Mouse (Mus musculus) frontal cortex, postnatal 10 days (tissue): ENCODE measurements at regions not wholly inside any gene's neighbourhood (a gene's known extent, or its start where the extent isn't known, plus 50 kb on each side); places are given as distances from the start of the nearest gene placed in this dataset.

ENCODE experiments used
- DNase-seq, 2 experiments: peaks; one replicate each; pipeline ENCODE4 v3.0.0; 2022; ENCODE audit warnings: low spot score in 2 of 2, mixed read lengths in 1 of 2

DNA sequence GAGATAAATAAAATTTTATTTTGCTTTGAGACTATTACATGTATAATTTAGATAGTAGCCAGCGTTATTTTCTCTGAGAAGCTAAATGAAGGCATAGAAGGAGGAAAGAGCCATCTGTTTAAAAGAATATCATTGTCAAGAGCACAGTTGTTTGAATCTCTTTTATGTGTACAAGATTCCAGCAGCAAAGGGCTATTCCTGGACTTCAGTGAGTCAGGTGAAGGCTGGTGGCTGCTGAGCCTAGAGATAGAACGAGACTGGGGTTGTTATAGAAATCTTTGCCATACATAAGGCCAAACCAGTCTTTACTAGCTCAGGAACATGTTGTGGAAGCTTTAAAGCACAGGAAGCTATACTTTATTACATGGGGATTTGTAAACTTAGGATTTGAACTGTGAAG lies 261.6 kb downstream of the Adcyap1 start:
- DNase-seq, result no peak

DNA sequence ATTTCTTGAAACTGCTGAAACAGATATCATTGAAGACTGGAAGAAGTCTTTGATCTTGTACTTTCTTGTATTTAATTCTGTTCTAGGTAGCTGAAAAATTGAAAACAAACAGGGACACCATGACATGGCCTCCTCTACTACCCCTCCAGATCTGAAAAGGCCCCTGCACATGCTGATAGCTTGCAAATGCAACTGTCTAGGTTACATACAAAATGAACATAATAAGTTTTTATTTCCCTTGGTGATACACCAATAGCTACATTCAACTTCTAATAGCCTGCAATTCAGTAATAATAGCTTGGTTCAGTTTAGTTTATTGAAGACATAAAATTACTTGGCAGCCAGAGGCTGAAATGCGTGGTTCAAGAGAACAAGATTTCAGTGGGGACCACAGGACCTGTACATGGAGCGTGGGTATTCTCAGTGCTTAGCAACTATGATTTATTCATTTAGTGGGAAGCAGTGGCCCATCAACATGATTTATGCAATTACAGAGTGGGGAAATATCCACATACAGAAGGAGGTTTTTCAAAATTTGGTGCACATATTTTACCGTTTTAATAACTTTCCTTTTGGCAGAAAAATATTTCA lies 264.9 kb downstream of the Adcyap1 start:
- no peak for DNase-seq

GRCm38 (mm10) chr17:93482378-93482777 lies 283.6 kb downstream of the Adcyap1 start:
- DNase-seq, result no peak

- DNase-seq, result no peak
Measured at GRCm38 (mm10) chr17:93484540-93484939, 285.7 kb downstream of the Adcyap1 start.

DNA sequence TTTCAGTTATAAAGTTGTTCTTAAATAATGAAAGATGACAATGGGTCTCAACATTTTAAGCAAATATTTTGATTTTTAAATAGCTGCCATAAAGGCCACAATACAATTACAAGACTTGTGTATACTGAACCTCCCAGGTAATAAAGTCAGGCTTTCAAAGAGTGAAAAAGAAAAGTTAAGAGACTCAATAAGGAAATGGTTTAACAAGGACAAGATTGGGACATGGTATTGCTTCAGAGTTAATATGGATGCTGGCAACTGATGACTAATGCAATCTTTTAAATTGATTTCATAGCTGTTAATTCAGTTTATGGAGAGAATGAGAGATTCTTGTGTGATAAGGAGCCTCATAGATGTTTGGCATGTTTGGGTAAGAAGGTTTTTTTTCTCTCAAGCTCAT lies 287.6 kb downstream of the Adcyap1 start:
- no peak for DNase-seq

DNA sequence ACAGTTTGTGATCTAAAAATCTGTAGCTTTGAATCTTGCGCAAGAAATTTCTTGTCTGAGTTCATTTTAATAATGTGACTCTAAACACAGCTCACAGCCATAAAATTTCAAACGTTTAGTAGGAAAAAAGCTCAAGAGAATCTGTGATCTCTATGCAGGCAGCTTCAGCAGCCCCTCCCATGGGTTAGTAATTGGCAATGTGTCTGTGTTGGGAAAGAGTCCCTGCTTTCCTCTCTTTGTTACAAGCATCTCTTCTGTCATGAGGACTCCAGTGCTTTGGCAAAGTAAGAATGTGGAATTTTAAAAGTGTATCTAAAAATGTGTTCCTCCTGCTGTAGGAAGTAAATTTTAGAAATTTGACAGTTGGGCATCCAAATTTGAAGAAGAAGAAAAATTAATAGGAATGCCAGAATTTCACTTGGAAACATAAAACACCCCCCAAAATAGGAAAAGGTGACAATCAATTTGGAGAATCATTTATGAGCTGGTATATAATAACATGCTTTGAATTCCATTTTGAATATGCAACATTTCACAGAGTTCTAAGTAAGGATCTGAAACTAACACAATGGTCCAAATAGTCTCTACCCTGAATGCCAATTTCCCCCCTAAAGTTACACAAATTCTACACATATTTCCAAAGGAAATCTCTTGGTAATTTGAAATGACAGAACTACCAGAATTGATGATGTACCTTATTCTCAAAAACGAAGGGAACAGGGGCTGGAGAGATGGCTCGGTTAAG lies 291.3 kb downstream of the Adcyap1 start:
- DNase-seq, result peak in 1 of 2 experiments; percentile 12

DNA sequence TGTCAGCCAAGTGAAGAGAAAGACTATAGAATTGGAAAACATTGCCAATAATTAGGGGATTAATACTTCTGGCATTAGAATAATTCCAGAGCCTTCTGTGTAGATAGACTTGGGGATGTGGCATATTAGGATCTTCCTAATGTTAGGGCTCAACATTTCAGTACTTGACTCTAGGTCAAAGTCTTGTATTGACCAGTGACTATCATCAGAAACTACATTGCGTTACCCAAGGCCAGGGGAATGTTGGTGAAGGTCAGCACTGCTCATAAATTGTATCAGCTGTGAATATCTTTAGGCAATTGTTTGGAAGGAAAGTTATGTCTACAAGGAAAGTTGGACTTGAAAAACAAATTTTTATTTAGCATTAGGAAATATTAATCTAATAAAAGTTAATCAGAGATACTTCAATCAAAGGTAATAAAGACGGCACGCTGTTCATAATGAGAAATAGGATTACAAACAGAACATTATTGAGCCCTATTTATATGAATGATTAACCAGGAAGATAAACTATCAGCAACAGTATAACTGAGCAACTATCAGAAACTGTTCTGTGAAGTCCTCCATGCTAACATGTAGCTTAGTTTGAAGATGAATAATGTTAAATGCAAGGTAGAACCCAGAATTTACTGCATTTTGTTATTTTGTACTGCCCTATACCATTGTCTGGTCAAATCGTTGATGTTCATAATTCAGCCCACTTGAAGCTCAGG lies 310.2 kb downstream of the Adcyap1 start:
- DNase-seq, result no peak

GRCm38 (mm10) chr17:93523406-93523805 lies 324.6 kb downstream of the Adcyap1 start:
- no peak for DNase-seq

DNA sequence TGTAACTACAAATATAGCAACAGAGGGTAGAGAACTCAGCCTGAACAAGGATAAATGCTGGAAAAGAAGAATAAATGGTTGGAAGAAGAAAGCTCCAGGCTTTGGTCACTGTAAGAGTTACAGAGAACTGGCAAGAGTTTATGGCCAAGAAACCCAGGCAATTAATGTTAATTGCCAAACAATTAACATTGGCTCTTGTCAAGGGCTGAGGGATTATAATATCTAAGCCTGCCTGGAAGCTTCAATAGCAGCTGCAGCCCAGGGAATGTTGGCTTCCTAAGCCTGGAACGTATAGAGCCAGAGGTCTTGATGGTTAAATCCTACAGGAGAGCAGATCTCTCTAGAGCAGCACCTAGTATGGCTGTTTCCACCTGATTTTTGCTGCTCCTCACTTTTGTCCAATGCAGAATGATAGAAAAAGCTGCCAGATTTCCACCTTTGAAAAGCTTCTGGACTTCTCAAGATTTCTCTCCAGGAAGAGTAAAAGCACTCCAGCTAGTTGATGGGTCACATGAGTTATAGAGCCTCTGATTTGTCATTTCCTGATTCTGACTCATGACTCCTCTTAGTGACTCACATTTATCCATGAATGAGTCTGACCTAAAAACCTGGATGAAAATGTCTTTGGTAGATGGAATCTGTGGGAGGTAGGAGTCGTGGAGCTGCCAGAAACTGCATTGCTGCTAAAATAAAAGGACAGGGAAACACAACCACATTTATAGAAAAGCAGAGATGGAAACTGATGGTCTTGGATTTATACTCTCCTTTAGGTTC lies 327.2 kb downstream of the Adcyap1 start:
- no peak for DNase-seq

DNA sequence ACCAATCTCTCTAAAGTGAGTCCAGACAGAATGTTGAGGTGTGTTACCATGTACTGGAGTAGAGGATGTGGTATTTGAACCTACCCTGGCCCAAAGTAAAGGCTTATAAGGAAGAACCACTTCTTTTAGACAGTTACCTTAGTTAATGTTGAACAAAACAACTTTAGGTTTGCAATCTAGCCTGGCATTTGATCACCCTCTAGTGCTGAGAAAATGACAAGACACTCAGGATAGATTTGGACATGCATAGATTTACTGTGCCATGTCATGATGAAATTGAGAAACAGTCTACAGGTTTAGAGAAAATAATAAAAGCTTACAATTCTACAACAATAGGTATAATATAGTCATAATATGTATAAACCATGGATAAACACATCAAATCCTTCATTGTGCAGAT lies 333.7 kb downstream of the Adcyap1 start:
- DNase-seq, result no peak

- DNase-seq, result no peak
Measured at GRCm38 (mm10) chr17:93534945-93535344, 336.1 kb downstream of the Adcyap1 start.

GRCm38 (mm10) chr17:93535751-93536150 lies 336.9 kb downstream of the Adcyap1 start:
- DNase-seq, result no peak

- DNase-seq, result no peak
Measured at GRCm38 (mm10) chr17:93541795-93542194, 343.0 kb downstream of the Adcyap1 start.

- no peak for DNase-seq
Measured at GRCm38 (mm10) chr17:93550339-93550738, 351.5 kb downstream of the Adcyap1 start.

GRCm38 (mm10) chr17:93555872-93556271 lies 357.1 kb downstream of the Adcyap1 start:
- no peak for DNase-seq

DNA sequence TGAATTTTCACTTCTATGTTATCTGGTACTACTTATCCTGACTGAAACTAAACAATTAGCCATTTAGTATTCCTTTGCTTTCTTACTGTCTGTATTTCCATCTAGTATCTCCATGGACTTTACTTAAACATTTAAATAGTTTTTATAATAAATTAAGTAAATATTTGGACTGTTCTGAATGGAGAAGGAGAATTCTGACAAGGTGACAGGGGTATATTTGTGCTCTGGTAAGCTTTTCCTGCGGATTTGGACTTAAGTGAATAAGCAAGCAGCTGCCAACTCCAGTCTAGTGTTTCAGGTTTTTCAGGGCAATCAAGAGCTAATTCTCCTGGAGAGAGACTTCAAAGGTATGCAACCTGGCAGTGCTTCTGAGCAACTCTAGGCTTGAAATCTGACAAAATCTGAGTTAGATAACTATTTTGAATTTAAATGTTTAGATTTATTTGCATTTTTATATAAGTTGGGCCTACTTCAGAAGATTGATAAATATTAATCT lies 364.5 kb downstream of the Adcyap1 start:
- DNase-seq, result no peak

DNA sequence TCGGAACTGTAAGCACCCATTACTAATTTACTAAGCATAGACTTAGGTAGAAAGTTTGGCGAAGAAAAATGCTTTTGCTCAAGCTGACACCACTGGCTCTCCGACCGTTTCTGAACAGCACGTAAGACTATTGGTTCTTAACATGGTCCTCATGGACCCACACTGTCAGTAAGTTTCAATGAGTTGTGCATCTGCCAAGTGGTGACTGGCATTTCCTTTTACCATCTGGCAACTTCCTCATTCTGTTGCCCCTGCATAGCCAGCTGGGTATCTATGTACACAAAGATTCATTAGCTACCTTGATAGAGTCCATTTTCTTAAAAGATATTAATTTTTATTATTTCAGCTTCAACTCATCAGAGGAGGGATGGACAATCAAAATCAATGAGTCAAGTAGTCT lies 381.2 kb downstream of the Adcyap1 start:
- DNase-seq, result no peak

- DNase-seq, result no peak
Measured at GRCm38 (mm10) chr17:93598181-93598685, 399.4 kb downstream of the Adcyap1 start.

GRCm38 (mm10) chr17:93600236-93600635 lies 401.4 kb downstream of the Adcyap1 start:
- DNase-seq, result no peak

DNA sequence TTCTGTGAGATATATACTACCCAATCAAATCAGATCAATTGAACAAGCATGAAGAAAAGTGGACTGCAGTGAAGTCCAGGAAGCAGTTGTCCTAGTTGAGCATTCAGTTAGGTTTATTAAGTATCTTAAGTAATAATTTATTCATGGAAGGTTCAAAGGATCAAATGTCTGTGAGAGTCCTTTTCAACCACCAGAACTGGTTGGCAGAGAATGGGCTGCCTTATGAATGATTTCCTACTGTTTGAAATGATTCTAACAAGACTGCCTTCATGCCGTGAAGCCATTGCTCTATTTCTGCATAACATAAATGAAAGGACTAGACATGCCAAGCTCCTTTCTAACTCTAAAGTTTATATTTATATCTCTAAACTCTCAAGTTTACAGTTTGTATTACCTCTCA lies 410.4 kb downstream of the Adcyap1 start:
- no peak for DNase-seq

- no peak for DNase-seq
Measured at GRCm38 (mm10) chr17:93609942-93610596, 411.3 kb downstream of the Adcyap1 start.
